Mouse (Mus musculus): ENCODE data around the gene Nectin4.

- TF ChIP-seq POLR2A (IDR thresholded peaks at IDR 0.05; ENCODE audit: extremely low read depth, insufficient read depth, low read length) = no peak
- no peak for TF ChIP-seq CTCF (IDR thresholded peaks at IDR 0.05; ENCODE audit: extremely low read depth, insufficient read depth, low read length)
These were observed 66.1 kb downstream of the Nectin4 start for GRCm38 (mm10) chr1:171435974-171436373.
